Mouse (Mus musculus) lung, postnatal 25 days (tissue): ENCODE results near the gene Dctn2.

Experiments
- DNase-seq: peaks from one replicate; pipeline ENCODE4 v3.0.0; 2022; ENCODE audit warnings: low spot score

The Dctn2 gene

GRCm38 (mm10) chr10:127263631-127264030 is 2.5 kb upstream of the Dctn2 start:
- no peak for DNase-seq

GRCm38 (mm10) chr10:127264336-127264735 is 1.8 kb upstream of the Dctn2 start:
- no peak for DNase-seq

DNA sequence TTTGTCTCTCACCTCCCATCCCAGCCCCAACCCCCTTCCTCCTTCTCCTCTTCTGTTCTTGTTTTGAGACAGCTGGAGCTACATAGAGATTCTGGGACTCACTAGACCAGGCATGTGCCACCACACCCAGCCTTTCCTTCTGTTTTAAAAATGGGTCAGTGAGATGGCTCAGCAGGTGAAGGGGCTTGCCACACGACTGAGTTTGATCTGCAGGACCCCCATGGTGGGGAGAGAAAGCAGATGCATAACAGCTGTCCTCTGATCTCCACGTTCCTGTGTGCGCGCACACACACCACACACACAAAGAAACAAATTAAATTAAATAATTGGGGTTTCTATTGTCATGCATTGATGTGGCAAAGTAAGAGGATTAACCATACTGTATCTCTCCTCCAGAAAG is 1.2 kb upstream of the Dctn2 start:
- DNase-seq: no peak

DNA sequence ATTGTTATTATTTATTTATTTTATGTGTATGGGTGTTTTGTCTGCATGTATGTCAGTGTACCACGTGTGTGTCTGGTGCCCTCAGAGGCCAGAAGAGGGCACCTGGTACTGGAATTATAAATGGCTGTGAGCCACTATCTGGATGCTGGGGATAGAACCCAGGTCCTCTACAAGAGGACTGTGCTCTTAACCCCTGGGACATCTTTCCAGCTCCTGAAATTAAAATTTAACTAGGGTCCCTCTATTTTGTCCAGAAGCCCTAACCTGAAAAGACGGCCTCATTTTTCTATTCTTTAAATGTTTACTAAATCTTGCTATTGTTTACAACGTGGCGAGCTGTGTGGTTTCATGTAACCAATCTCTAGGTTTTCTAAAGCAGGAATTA is 449 bp upstream of the Dctn2 start:
- DNase-seq: peak; percentile 40

DNA sequence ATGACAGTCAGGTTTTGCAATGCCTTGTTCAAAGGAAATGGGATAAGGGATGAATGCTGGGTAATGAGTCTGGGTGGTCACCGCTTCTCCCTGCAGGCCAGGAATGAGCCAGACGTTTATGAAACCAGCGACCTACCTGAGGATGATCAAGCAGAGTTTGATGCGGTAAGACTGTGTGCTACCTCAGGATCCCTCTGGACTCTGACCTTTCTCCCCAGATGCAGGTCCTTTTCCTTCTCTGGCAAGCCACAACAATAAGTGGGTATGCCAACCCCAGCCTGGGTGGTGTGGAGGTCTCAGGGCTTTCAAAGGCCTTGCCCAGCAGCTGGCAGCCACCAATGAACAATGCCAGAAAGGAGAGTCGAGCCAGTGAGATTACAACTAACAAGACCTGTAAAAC is 1.1 kb downstream of the Dctn2 start:
- no peak for DNase-seq

GRCm38 (mm10) chr10:127268401-127268800 is 2.2 kb downstream of the Dctn2 start:
- DNase-seq: no peak

DNA sequence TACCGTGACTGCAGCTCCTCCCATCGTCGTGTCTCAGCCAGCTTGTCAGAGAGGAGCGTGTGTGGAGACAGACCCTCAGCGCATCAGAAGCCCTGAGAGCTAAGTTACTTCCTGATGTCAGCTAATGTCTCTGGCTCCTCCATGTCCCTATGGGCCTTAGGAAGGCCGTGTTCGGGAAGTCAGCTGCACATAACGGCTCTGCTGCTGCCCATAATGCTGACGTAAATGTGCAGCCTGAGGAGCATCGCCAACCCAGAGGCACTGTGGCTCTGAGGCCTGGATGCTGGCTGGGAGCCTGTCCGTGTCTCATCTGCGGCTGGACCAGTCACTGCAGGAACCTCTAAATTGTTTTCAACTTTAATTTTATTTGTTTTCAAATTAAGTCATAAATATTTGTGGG is 2.9 kb downstream of the Dctn2 start:
- DNase-seq: no peak

GRCm38 (mm10) chr10:127269884-127270283 is 3.7 kb downstream of the Dctn2 start:
- no peak for DNase-seq

GRCm38 (mm10) chr10:127272371-127272770 is 6.2 kb downstream of the Dctn2 start:
- no peak for DNase-seq

DNA sequence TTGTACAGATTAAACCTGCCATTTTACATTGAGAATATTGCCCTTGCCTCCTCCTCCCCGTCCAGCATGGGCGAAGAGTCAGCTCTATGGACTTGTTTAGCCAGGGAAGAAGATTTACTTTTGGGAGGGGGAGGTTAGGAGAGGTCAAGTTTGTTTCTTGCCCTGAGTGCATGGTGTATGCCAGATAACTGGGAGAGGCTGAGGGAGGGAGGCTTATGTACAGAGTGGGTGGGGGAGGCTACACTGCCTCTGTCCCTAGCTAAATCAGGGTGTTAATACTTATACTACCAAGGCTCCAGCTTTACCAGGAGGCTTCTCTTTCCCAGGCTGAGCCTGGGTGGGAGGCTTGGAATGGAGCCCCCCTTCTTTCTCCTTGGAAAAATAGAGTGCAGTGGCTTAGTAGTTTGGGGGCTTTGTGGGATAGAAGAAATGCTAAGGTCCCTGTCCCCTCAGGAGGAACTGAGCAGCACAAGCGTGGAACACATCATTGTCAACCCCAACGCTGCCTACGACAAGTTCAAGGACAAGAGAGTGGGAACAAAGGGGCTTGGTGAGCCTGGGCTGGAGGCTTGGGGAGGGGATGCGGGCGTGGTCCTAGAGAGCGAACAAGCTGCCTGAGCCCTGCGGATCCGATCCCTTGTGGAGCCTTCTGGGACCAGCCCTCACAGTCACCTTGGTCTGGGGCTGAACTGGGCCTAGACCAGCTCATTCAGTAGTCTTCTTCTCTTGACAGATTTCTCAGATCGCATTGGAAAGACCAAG is 8.3 kb downstream of the Dctn2 start:
- peak; percentile 10 for DNase-seq

- no peak for DNase-seq
These were observed 13.6 kb downstream of the Dctn2 start for GRCm38 (mm10) chr10:127279730-127280129.

DNA sequence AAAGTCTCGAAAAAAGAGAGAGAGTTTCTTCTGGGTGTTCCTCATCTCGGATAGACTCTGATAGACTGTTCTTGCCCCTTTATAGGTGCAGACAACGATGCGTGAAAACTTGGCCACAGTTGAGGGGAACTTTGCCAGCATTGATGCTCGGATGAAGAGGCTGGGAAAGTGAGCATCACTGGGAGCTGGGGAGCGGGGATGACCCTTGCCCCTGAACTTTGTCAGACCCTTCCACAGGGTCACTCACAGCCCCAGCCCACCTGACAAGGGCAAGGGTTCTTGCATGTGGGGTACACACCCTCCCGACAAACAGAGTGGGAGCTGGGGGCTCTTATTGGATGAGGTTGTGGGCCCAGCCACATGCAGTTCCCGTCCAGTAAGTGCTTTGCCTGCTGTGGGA is 15.1 kb downstream of the Dctn2 start:
- no peak for DNase-seq

DNA sequence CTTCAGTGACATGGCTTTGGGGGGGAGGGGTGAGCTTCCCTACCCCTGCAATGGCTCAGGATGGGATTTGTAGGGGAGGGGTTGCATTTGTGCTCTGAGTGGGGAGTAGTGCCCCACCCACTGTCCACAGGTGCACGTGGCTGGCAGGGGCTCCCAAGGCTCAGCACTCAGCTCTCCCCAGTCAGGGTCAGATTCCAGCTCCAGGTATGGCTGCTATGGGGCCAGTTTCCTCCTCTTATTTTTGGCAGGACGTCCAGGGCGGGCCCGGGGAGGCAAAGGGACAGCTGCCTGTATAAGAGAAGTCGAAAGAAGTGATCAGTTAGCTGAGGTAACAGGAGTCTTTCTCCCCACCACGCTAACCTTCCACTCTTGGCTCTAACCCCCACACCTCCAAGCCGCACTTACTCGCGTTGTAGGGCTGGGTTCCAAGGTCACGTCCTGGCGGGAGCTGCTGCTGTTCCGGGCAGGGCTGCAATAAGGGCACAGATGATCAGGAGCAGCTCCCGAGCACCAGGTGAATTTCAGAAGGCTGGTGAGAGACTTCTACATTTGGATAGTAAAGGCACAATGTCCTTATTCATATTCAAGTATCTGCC is 16.6 kb downstream of the Dctn2 start:
- no peak for DNase-seq

DNA sequence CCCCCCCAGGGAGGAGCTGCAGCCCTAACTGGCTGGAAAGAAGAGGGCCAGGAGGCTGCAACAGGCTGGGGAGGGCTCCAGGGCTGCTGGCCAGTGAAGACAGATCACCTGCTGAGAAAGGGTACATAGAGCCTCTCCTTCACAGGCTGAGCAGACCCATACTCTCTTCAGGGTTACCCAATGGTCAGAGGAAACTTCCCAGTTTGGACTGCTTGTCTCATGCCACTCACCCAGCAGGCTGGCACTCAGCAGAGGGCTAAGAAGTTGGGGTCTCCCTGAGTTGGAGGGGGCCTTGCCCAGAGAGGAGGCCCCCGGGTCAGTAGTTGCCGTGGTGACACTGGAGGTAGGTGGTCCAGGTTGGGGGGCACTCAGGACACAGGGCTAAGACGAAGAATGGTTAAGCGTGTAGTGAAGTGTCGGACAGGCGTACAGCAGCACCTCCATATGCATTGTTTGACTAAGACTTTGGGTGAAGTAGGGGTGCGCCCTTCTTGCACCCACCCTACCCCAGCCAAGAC is 18.0 kb downstream of the Dctn2 start:
- no peak for DNase-seq

GRCm38 (mm10) chr10:127284724-127285500 is 18.7 kb downstream of the Dctn2 start:
- DNase-seq: no peak

GRCm38 (mm10) chr10:127285644-127286043 is 19.5 kb downstream of the Dctn2 start:
- no peak for DNase-seq

- no peak for DNase-seq
These were observed 20.0 kb downstream of the Dctn2 start for GRCm38 (mm10) chr10:127286194-127286593.

GRCm38 (mm10) chr10:127286730-127287129 is 20.6 kb downstream of the Dctn2 start:
- no peak for DNase-seq

- DNase-seq: no peak
These were observed 21.2 kb downstream of the Dctn2 start for GRCm38 (mm10) chr10:127287271-127287935.

DNA sequence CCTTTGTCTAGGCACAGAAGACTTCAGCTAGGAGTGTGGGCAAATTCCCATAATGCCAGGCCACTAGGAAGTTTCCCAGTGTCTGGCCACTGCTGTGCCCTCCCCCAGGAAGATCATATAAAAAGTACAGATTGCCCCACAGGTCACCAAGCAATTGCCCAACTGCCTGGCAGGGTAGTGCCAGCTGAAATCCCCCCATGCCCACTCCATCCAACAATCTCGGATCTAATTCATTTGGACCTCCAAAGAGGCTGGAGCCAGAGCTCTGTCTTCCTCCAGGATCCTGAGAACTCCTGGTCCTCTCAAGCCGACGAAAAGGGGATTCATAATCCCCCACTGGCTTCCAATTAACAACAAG is 21.7 kb downstream of the Dctn2 start:
- DNase-seq: peak; percentile 24

GRCm38 (mm10) chr10:127288328-127288799 is 22.2 kb downstream of the Dctn2 start:
- peak; percentile 56 for DNase-seq
